Comparison of ENCODE assay signal across 17 mouse cellular contexts in genomic region chr14:118716372-118717312, GRCm38 (mm10). TPM values are rescaled to one million over a fixed set of nuclear protein-coding genes. Genes with fewer than 3 reads are reported as not detected.
DNase-seq lines count a peak whose midpoint lies in the region; ATAC-seq lines count a peak whose summit lies in the region.
"Had no signal": no experiment of that assay in that cellular context is flagged by ENCODE, and none has a peak within 500 bp of the region (broad histone marks: within the 10 kb centered on the region; RNA-seq: fewer than 3 reads in every experiment).

No protein-coding gene starts in this region.

- H3K9ac ChIP-seq in hindbrain, embryonic 16.5 days (ENCODE audit: low read depth, low read length), result no peak overlapping the region
- H3K9ac ChIP-seq: hindbrain, embryonic 14.5 days; lung, embryonic 14.5 days; midbrain, embryonic 15.5 days; neural tube, embryonic 13.5 days had no signal

- peaks cover 22% of the 10 kb centered on the region; the same call in 1 of the 2 replicates for H3K4me1 ChIP-seq in heart, embryonic 10.5 days
- peaks cover 9% of the 10 kb centered on the region for H3K4me1 ChIP-seq in hindbrain, embryonic 16.5 days (ENCODE audit: control insufficient read depth, insufficient read depth, low read depth, low read length)

- peak; percentile 76 to 85 for DNase-seq in heart, adult 18-20 months
- no peak for DNase-seq in heart, embryonic 10.5 days (ENCODE audit: low spot score)
- peak; percentile 52 to 75 for DNase-seq in urinary bladder, postnatal 36 days (ENCODE audit: low spot score in 2 of 2)
- DNase-seq in urinary bladder, adult 2 months (ENCODE audit: low spot score), result no peak
- DNase-seq in heart, postnatal 10 days, result peak; percentile 73 to 78
- no peak for DNase-seq in embryo, embryonic 9.5 days (ENCODE audit: extremely low spot score)
- DNase-seq in right cerebral cortex, postnatal 14 days, result no peak
- DNase-seq: cerebellum, adult 11-12 months; gastrocnemius, postnatal 36 days; kidney, adult 18-20 months; left cerebral cortex, postnatal 4 days; lung, embryonic 14.5 days had no signal

- 86% methylated on average over 16 of the region's 16 CpGs for WGBS in heart, embryonic 10.5 days
- 86% methylated on average over 16 of the region's 16 CpGs for WGBS in hindbrain, embryonic 16.5 days

- no peak for ATAC-seq in hindbrain, embryonic 16.5 days
- ATAC-seq: forebrain, embryonic 16.5 days; midbrain, embryonic 15.5 days had no signal

- H3K4me3 ChIP-seq in heart, embryonic 10.5 days, result no peak overlapping the region
- no peak overlapping the region for H3K4me3 ChIP-seq in hindbrain, embryonic 16.5 days (ENCODE audit: low read length)
- H3K4me3 ChIP-seq: midbrain, embryonic 15.5 days; neural tube, embryonic 13.5 days had no signal

- H3K27ac ChIP-seq in heart, embryonic 10.5 days, result no peak overlapping the region
- H3K27ac ChIP-seq in hindbrain, embryonic 16.5 days (ENCODE audit: low read depth, low read length), result no peak overlapping the region
- H3K27ac ChIP-seq: hindbrain, embryonic 14.5 days; midbrain, embryonic 15.5 days; neural tube, embryonic 13.5 days had no signal

- no peaks in the 10 kb centered on the region for H3K9me3 ChIP-seq in heart, embryonic 10.5 days
- no peaks in the 10 kb centered on the region for H3K9me3 ChIP-seq in hindbrain, embryonic 16.5 days (ENCODE audit: control insufficient read depth, low read length)
- H3K9me3 ChIP-seq: midbrain, embryonic 15.5 days; neural tube, embryonic 13.5 days had no signal

- no peak overlapping the region for H3K4me2 ChIP-seq in hindbrain, embryonic 16.5 days (ENCODE audit: low read length)
- H3K4me2 ChIP-seq: hindbrain, embryonic 14.5 days; lung, embryonic 14.5 days; midbrain, embryonic 15.5 days; neural tube, embryonic 13.5 days had no signal

- intact Hi-C loops in heart, postnatal 10 days (cut with DNase I), result no loop called here

- H3K36me3 ChIP-seq in heart, embryonic 10.5 days, result no peaks in the 10 kb centered on the region
- no peaks in the 10 kb centered on the region for H3K36me3 ChIP-seq in hindbrain, embryonic 16.5 days (ENCODE audit: control insufficient read depth, insufficient read depth, low read length)
- H3K36me3 ChIP-seq: midbrain, embryonic 15.5 days; neural tube, embryonic 13.5 days had no signal

- peaks cover 11% of the 10 kb centered on the region; the same call in 1 of the 2 replicates for H3K27me3 ChIP-seq in heart, embryonic 10.5 days (ENCODE audit: insufficient read depth, poor library complexity, severe bottlenecking)
- no peaks in the 10 kb centered on the region for H3K27me3 ChIP-seq in hindbrain, embryonic 16.5 days (replicated peaks; ENCODE audit: control insufficient read depth, insufficient read depth, low read length)
- H3K27me3 ChIP-seq: midbrain, embryonic 15.5 days had no signal

RNA-seq across cellular contexts. Expression of gene Abcc4, which starts 10.6 kb away (rescaled TPM):
- 10 to 100 TPM in 1 of 2 experiments, 1 to 10 TPM in 1; 8.3 to 10.5 TPM for total RNA-seq in heart, adult 18-20 months (2021)
- 1.9 TPM in 2 replicates for polyA plus RNA-seq in heart, embryonic 10.5 days (2016; fragmentation: Nextera tagmentation; extraction: Ambion mirVana)
- 25.8 and 34.0 TPM in 2 replicates for polyA plus RNA-seq in urinary bladder, adult 2 months (2012; rRNA removed)
- 1 to 10 TPM; 5.2 to 6.2 TPM for total RNA-seq in heart, postnatal 10 days (2021)
- 2.5 and 2.6 TPM in 2 replicates for polyA plus RNA-seq in hindbrain, embryonic 16.5 days (2015; fragmentation: Nextera tagmentation; extraction: Ambion mirVana)

Comparison
In these comparisons a context has a peak if more than half of its experiments do, and no peak if none do; other contexts are left out.
1. DNase-seq: peak in heart, adult 18-20 months (2 of 2), urinary bladder, postnatal 36 days (2 of 2) and heart, postnatal 10 days (2 of 2); none in heart, embryonic 10.5 days (single experiment), urinary bladder, adult 2 months (single experiment), embryo, embryonic 9.5 days (single experiment) and right cerebral cortex, postnatal 14 days (single experiment).